Mouse (Mus musculus) testis, adult 2 months (tissue): Measurements from ENCODE around the gene Phlda2.

Experiments
- CTCF ChIP-seq: fragments of 200-500 bp; IDR thresholded peaks from 2 replicates; pipeline ENCODE4 v1.5.1; 2012; ENCODE audit warnings: low read depth, mild to moderate bottlenecking, inconsistent platforms, low read length, moderate library complexity; ENCODE audit not compliant: control insufficient read depth, insufficient read depth, insufficient replicate concordance
- POLR2A ChIP-seq: fragments of 200-500 bp; IDR thresholded peaks from 2 replicates; pipeline ENCODE4 v1.6.1; 2012; ENCODE audit warnings: low read depth, mild to moderate bottlenecking, inconsistent platforms, low read length, moderate library complexity; ENCODE audit not compliant: control insufficient read depth

- no peak for TF ChIP-seq CTCF
- TF ChIP-seq POLR2A, result no peak
Observed at GRCm38 (mm10) chr7:143536251-143536650, 33.3 kb upstream of the Phlda2 start.
